Mouse (Mus musculus): ENCODE measurements at regions not wholly inside any gene's neighbourhood (a gene's known extent, or its start where the extent isn't known, plus 50 kb on each side); places are given as distances from the start of the nearest gene placed in this dataset.

DNA sequence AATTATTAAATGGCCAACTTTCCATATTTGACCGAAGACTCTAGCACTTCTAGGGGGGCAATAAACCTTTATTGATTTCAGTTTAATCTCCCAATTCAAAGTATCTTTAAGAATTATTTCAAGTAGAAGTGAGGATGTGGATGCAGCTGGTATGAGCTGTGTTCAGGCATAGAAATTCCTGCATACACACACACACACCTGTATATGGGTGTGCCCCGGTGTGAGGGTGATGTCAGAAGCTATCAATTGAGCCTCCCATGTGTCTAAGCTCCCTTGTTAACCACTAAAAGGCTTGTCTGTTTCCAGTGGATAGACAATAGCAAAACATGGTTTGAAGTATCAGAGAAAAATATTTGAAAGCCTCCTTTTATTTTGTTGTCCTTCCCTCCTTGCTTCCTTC, 114.3 kb downstream of the Foxa2 start:
- Histone ChIP-seq H3K36me3 (ENCODE audit: control insufficient read depth, insufficient read depth, low read length) (no peaks in the 10 kb centered on the region), H3K27me3 (replicated peaks; ENCODE audit: control insufficient read depth, insufficient read depth, low read length) (no peaks in the 10 kb centered on the region), H3K4me3 (ENCODE audit: low read length) (no peak overlapping the region), H3K9ac (ENCODE audit: low read depth, low read length) (no peak overlapping the region), H3K4me1 (ENCODE audit: control insufficient read depth, insufficient read depth, low read length) (0 out of 2 replicates have a peak, but pooled peaks cover 3% of the 10 kb centered on the region), H3K9me3 (ENCODE audit: control insufficient read depth, low read length) (no peaks in the 10 kb centered on the region), H3K4me2 (ENCODE audit: low read depth, low read length) (no peak overlapping the region), H3K27ac (ENCODE audit: low read length) (no peak overlapping the region)
- WGBS, result 62% methylated on average over 2 of the region's 2 CpGs
- ATAC-seq, result no peak

DNA sequence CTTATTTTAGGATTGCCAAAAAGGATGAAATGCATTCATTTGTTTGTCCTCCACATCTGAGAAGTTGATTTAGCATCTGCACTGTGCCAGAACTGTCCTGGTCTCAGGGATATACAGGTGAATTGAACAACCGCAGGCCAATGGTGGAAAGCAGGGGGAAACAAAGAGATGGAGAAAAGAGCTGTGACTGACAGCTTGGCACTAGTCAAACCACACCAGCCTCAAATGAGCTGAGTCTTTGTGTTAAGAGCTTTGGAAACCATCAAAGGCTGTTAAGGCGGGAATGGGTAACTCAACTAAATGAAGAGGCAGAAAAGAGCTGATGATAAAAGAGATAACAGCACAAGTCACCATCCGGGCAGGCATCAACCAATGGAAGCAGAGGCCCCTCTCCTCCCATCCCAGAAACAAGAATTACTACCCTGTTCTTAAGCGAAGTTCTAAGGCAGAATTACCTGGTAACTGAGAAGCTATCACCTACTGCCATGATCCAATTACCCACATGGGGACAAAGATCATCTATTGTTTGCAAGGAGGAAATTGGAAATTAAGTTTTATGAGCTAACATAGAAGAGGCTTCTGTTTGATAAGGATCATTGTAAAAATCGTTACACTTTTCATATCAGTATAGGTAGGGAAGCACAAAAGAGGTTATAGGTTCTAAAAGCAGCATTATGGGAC, 117.6 kb downstream of the Foxa2 start:
- 61% methylated on average over 5 of the region's 5 CpGs for WGBS
- no peaks in the 10 kb centered on the region for H3K9me3 ChIP-seq (ENCODE audit: control insufficient read depth, low read length)
- peak; percentile 81 for ATAC-seq
- no peak overlapping the region for H3K9ac ChIP-seq (ENCODE audit: low read depth, low read length)
- H3K4me2 ChIP-seq (ENCODE audit: low read depth, low read length), result no peak overlapping the region
- no peaks in the 10 kb centered on the region for H3K27me3 ChIP-seq (replicated peaks; ENCODE audit: control insufficient read depth, insufficient read depth, low read length)
- H3K36me3 ChIP-seq (ENCODE audit: control insufficient read depth, insufficient read depth, low read length), result no peaks in the 10 kb centered on the region
- H3K4me1 ChIP-seq (ENCODE audit: control insufficient read depth, insufficient read depth, low read length), result 0 out of 2 replicates have a peak, but pooled peaks cover 3% of the 10 kb centered on the region
- H3K27ac ChIP-seq (ENCODE audit: low read length), result no peak overlapping the region
- no peak overlapping the region for H3K4me3 ChIP-seq (ENCODE audit: low read length)

DNA sequence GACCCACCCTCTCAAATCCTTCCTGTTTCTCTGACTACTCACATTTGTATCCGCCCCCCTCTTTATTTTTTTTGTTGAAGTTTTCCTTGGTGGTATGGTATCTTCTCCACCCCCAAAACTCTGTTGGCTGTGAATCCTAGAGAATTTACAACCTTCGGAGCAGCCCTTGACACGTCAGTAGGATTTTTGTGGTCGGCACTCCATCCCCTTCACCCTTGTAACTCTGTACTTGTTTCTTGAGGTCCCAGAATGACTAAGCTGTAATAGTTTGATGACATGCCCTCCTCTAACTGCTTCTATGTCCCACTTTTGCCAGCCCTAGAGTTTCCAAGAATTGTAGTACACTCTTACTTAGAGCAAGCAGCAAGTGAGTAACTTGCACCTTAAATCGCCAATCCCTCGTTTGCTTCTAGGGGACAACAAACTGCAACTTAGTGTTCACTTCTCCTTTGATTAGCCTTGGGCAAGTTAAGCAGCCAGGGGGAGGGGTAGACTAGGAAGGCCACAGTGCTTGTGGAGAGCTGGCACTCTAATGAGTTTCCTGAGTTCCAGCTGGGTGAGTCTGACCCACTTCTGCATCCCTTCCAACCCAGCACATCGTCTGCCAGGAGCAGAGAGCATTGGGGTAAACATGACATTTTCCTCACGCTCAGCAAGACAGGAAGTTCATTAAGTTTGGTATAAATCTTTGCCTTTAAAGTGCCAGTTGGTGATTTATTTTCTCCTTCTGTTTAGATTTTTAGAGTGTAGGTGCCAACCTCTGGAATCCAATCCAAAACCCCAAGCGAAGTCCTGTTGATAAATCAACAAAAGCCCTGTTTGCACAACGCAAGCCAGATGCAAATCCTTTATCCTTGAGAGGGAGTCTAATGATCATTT, 118.7 kb downstream of the Foxa2 start:
- ATAC-seq, result no peak
- H3K27me3 ChIP-seq (replicated peaks; ENCODE audit: control insufficient read depth, insufficient read depth, low read length), result no peaks in the 10 kb centered on the region
- H3K4me2 ChIP-seq (ENCODE audit: low read depth, low read length), result no peak overlapping the region
- WGBS, result 46% methylated on average over 10 of the region's 10 CpGs
- H3K4me3 ChIP-seq (ENCODE audit: low read length), result no peak overlapping the region
- H3K36me3 ChIP-seq (ENCODE audit: control insufficient read depth, insufficient read depth, low read length), result no peaks in the 10 kb centered on the region
- H3K27ac ChIP-seq (ENCODE audit: low read length), result no peak overlapping the region
- no peaks in the 10 kb centered on the region for H3K9me3 ChIP-seq (ENCODE audit: control insufficient read depth, low read length)
- H3K9ac ChIP-seq (ENCODE audit: low read depth, low read length), result no peak overlapping the region
- H3K4me1 ChIP-seq (ENCODE audit: control insufficient read depth, insufficient read depth, low read length), result 0 out of 2 replicates have a peak, but pooled peaks cover 3% of the 10 kb centered on the region

- no peak overlapping the region for H3K4me2 ChIP-seq (ENCODE audit: low read depth, low read length)
- H3K9me3 ChIP-seq (ENCODE audit: control insufficient read depth, low read length), result no peaks in the 10 kb centered on the region
- no peak overlapping the region for H3K9ac ChIP-seq (ENCODE audit: low read depth, low read length)
- ATAC-seq, result no peak
- H3K27me3 ChIP-seq (replicated peaks; ENCODE audit: control insufficient read depth, insufficient read depth, low read length), result no peaks in the 10 kb centered on the region
- no peaks in the 10 kb centered on the region for H3K36me3 ChIP-seq (ENCODE audit: control insufficient read depth, insufficient read depth, low read length)
- H3K4me1 ChIP-seq (ENCODE audit: control insufficient read depth, insufficient read depth, low read length), result 0 out of 2 replicates have a peak, but pooled peaks cover 3% of the 10 kb centered on the region
- H3K27ac ChIP-seq (ENCODE audit: low read length), result no peak overlapping the region
- 68% methylated on average over 3 of the region's 3 CpGs for WGBS
- no peak overlapping the region for H3K4me3 ChIP-seq (ENCODE audit: low read length)
These were observed 119.9 kb downstream of the Foxa2 start for GRCm38 (mm10) chr2:147926861-147927260.

GRCm38 (mm10) chr2:147907341-147907740, 139.4 kb downstream of the Foxa2 start:
- H3K36me3 ChIP-seq (ENCODE audit: control insufficient read depth, insufficient read depth, low read length), result no peaks in the 10 kb centered on the region
- H3K4me2 ChIP-seq (ENCODE audit: low read depth, low read length), result no peak overlapping the region
- WGBS, result 70% methylated on average over 6 of the region's 6 CpGs
- H3K27me3 ChIP-seq (replicated peaks; ENCODE audit: control insufficient read depth, insufficient read depth, low read length), result no peaks in the 10 kb centered on the region
- H3K9me3 ChIP-seq (ENCODE audit: control insufficient read depth, low read length), result no peaks in the 10 kb centered on the region
- no peak overlapping the region for H3K4me3 ChIP-seq (ENCODE audit: low read length)
- no peak for ATAC-seq
- no peak overlapping the region for H3K9ac ChIP-seq (ENCODE audit: low read depth, low read length)
- H3K4me1 ChIP-seq (ENCODE audit: control insufficient read depth, insufficient read depth, low read length), result peaks cover 3% of the 10 kb centered on the region; the same call in 1 of the 2 replicates
- H3K27ac ChIP-seq (ENCODE audit: low read length), result no peak overlapping the region

DNA sequence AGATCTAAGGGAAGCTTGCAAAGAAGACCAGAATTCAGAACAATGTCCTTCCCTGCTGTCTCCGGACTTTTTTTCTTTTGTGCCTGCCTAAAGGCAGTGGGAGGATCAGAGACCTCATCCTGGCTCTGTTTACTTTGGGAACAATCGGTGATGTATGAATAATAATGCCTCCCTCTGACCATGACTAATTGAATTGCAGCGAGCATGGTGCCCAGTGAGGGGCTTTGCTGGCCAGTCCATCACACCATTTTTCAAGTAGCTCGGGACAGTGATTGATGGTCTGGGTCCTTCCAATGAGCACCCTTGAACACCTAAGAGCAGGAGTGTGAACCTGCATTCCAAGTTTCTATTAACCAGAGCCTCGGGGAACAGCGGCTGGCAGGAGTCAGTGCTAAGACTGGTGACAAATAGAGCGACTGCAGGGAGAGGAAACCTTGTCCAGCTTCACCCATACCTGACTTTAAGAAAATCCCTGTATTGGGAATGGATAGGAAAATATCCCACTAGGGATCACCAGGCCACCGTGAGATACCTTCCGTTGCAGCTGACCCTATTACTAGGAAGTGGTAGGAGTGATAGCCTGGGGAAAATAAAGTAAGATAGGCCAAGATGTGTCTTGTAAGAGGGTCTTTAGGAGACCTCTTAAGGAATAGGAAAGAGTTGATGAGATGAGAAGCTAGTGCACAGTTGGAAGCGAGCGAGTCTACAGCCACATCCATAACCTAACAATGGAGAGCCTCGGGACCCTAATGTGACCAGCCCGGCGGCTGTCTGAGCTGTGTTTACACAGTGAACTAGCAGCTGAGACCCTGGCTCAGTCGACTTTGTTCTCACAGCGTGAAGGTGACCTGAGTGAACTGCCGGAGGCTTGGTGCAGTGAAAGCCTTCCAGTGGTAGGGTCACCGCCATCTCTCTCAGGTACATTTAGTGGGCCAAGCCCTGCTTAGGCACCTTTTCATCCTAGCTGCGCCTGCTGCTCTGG, 140.7 kb downstream of the Foxa2 start:
- no peak overlapping the region for H3K4me2 ChIP-seq (ENCODE audit: low read depth, low read length)
- no peak overlapping the region for H3K27ac ChIP-seq (ENCODE audit: low read length)
- no peak overlapping the region for H3K9ac ChIP-seq (ENCODE audit: low read depth, low read length)
- no peaks in the 10 kb centered on the region for H3K27me3 ChIP-seq (replicated peaks; ENCODE audit: control insufficient read depth, insufficient read depth, low read length)
- H3K9me3 ChIP-seq (ENCODE audit: control insufficient read depth, low read length), result no peaks in the 10 kb centered on the region
- no peak for ATAC-seq
- H3K4me1 ChIP-seq (ENCODE audit: control insufficient read depth, insufficient read depth, low read length), result peaks cover 3% of the 10 kb centered on the region; the same call in 1 of the 2 replicates
- no peaks in the 10 kb centered on the region for H3K36me3 ChIP-seq (ENCODE audit: control insufficient read depth, insufficient read depth, low read length)
- WGBS, result 28% methylated on average over 19 of the region's 19 CpGs
- no peak overlapping the region for H3K4me3 ChIP-seq (ENCODE audit: low read length)

- no peak overlapping the region for H3K4me3 ChIP-seq (ENCODE audit: low read length)
- no peaks in the 10 kb centered on the region for H3K36me3 ChIP-seq (ENCODE audit: control insufficient read depth, insufficient read depth, low read length)
- no peak for ATAC-seq
- H3K9me3 ChIP-seq (ENCODE audit: control insufficient read depth, low read length), result no peaks in the 10 kb centered on the region
- H3K27me3 ChIP-seq (replicated peaks; ENCODE audit: control insufficient read depth, insufficient read depth, low read length), result no peaks in the 10 kb centered on the region
- H3K27ac ChIP-seq (ENCODE audit: low read length), result no peak overlapping the region
- no peak overlapping the region for H3K9ac ChIP-seq (ENCODE audit: low read depth, low read length)
- peaks cover 3% of the 10 kb centered on the region; the same call in 1 of the 2 replicates for H3K4me1 ChIP-seq (ENCODE audit: control insufficient read depth, insufficient read depth, low read length)
- H3K4me2 ChIP-seq (ENCODE audit: low read depth, low read length), result no peak overlapping the region
- 22% methylated on average over 3 of the region's 3 CpGs for WGBS
These were observed 141.7 kb downstream of the Foxa2 start for GRCm38 (mm10) chr2:147905118-147905517.

DNA sequence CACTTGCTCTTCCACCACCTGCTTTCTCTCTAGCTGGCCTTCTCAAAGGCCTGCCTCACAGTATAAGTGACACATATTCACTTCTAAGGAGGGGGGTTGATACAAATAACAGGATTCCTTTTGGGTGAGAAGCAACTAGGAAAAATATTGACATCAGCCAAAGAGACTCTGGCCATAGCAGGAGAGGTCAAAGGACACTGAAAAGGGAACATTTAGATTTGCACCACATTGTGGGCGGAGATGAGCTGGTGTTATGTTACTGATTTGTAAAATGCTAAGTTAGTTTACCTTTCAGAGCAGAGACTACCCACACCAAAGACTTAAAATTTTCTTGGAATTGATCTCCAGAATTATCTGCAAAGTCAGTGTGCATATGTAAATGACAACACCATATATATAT, 147.5 kb downstream of the Foxa2 start:
- no peak overlapping the region for H3K4me3 ChIP-seq (ENCODE audit: low read length)
- H3K27ac ChIP-seq (ENCODE audit: low read length), result no peak overlapping the region
- no peaks in the 10 kb centered on the region for H3K9me3 ChIP-seq (ENCODE audit: control insufficient read depth, low read length)
- no peak for ATAC-seq
- H3K9ac ChIP-seq (ENCODE audit: low read depth, low read length), result no peak overlapping the region
- 87% methylated on average over 1 of the region's 1 CpGs for WGBS
- no peaks in the 10 kb centered on the region for H3K4me1 ChIP-seq (ENCODE audit: control insufficient read depth, insufficient read depth, low read length)
- H3K27me3 ChIP-seq (replicated peaks; ENCODE audit: control insufficient read depth, insufficient read depth, low read length), result no peaks in the 10 kb centered on the region
- H3K4me2 ChIP-seq (ENCODE audit: low read depth, low read length), result no peak overlapping the region
- no peaks in the 10 kb centered on the region for H3K36me3 ChIP-seq (ENCODE audit: control insufficient read depth, insufficient read depth, low read length)

DNA sequence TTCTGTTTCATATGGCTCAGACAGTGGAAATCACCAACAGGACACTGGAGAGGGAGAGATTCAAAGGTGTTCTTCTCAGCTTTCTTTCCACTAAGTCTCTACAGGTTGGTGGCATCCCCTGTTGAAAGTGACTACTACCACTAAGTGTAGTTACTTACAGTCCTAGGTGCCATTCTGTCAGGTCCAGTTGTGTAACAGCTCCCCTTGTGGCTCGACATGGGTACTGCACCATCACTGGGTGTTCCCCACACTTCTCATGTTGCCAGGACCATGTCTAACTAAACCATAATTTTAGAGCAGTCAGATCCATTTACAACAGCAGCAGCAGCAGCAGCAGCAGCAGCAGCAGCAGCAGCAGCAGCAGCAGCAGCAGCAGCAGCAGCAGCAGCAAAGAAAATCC, 151.1 kb downstream of the Foxa2 start:
- Histone ChIP-seq H3K27me3 (replicated peaks; ENCODE audit: control insufficient read depth, insufficient read depth, low read length) (no peaks in the 10 kb centered on the region), H3K27ac (ENCODE audit: low read length) (no peak overlapping the region), H3K4me3 (ENCODE audit: low read length) (no peak overlapping the region), H3K4me2 (ENCODE audit: low read depth, low read length) (no peak overlapping the region), H3K4me1 (ENCODE audit: control insufficient read depth, insufficient read depth, low read length) (no peaks in the 10 kb centered on the region), H3K9ac (ENCODE audit: low read depth, low read length) (no peak overlapping the region), H3K9me3 (ENCODE audit: control insufficient read depth, low read length) (no peaks in the 10 kb centered on the region), H3K36me3 (ENCODE audit: control insufficient read depth, insufficient read depth, low read length) (no peaks in the 10 kb centered on the region)
- 3% methylated on average over 1 of the region's 1 CpGs for WGBS
- ATAC-seq, result no peak

Data from intestine, embryonic 16.5 days (tissue).